Mouse (Mus musculus): Measurements from ENCODE around the gene Ky. TPM values are rescaled to one million over a fixed set of nuclear protein-coding genes. Genes with fewer than 3 reads are reported as not detected.

Gene Ky
- total RNA-seq, 2 experiments from 2014 or later = 1.6 to 4.0 TPM

DNA sequence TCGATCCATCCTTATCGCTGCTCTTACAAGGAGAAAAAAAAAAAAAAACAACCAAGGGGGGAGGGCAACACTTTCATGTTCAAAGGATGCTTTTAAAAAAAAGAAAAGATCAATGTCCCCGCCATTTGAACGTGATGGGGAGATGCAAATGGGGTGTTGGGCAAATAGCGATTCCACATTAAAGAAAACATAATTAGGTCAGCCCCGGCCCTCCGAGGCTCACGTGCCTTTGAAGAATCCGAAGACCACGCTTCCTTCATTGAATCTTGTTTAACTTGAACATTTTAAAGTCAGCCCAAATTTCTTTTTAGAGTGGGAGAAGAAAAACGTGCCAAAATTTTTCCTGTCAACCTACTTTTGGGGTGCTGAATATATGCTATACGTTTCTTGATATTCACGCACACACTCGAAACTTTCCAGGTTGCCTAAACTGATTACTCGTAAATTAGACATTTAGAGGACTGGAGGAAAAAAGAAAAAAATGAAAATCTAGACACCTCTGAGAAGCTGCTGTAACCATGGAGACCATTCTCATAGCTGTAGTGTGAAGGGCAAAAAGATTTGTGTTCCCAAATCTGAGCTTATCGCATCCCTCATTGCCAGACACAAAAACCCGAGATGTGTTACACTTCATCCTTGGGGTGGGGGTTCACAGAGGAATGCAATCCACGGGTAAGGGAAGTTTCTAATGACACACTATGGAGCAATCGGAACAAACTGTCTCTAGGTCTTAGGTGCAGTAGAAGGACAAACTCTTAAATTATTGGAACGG is 40.9 kb downstream of the Ky start:
- DNase-seq (ENCODE audit: low spot score in 2 of 2) = no peak

- DNase-seq (ENCODE audit: low spot score in 2 of 2) = no peak
Observed at GRCm38 (mm10) chr9:102547028-102547354, 41.4 kb downstream of the Ky start.

DNA sequence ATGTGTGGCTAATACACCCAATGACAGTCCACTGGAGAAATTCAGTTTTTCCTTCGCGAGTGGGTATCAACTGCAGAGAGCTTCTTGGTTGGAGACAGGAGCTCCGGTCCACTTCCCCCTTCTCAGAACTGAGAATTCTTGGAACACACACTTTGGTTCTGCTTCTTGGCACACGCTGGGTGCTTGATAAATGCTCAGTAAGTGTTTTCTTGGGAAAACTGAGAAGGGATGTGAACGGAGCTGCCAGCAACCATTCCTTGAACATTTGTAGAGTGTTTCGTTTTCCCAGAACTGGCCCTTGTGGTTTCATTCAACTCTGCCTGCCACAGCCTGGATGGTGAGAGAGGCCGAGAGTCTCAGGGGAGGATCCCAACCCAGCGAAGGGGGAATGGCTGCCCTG is 43.7 kb downstream of the Ky start:
- DNase-seq (ENCODE audit: low spot score in 2 of 2) = no peak

DNA sequence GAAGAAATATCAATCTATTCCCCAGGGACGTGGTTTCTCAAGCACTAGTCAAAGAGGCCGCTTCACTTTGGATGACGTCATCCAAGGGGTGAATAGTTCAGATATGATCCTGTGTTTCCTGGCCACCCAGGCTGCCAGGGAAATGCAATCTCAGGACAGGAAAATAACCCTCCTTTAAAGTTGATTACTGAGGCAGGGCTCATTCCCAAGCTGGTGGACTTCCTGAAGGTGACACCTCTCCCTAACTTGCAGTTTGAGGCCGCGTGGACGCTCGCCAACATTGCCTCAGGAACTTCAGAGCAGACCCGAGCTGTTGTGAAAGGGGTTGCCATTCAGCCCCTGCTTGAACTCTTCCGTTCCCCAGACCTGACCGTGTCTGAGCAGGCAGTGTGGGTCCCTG is 46.2 kb downstream of the Ky start:
- DNase-seq (ENCODE audit: low spot score in 2 of 2) = no peak

- no peak for DNase-seq (ENCODE audit: low spot score in 2 of 2)
Observed at GRCm38 (mm10) chr9:102553781-102554180, 48.2 kb downstream of the Ky start.

DNA sequence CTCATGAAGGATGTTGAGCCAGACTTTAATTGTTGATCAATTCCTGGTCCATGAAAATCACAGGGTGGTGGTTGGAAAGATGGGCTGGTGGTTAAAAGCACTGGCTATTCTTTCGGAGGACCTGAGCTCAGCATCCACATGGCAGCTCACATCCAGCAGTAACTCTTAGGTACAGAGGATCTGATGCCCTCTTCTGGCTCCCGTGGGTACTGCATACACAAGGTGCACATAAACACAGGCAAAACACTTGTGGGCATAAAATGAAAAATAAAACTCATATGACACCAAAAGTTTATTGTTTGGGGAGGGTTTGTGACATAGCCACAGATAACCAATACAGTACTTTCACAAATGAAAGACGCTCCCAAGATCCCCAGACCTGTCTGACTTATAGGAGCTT is 52.9 kb downstream of the Ky start:
- no peak for DNase-seq (ENCODE audit: low spot score in 2 of 2)

- no peak for DNase-seq (ENCODE audit: low spot score in 2 of 2)
Observed at GRCm38 (mm10) chr9:102572888-102573287, 67.3 kb downstream of the Ky start.

DNA sequence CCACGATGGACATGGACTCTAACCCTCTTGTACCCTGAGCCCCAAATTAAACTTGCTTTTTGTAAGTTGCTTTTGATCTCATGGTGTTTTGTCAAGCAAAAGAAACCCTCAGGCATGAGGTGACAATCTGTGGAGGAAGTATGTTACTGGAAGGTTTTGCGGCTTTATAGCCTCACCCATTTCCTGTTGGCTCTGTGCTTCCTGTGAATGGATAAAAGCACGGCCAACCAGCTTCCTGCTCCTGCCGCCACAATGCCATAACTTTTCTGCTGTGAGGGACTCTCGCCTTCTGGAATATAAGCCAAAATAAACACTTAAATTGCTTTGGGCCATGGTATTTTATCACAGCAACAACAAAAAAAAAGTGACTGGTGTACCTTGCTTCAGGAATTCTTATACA is 71.9 kb downstream of the Ky start:
- no peak for DNase-seq (ENCODE audit: low spot score in 2 of 2)

GRCm38 (mm10) chr9:102581921-102582469 is 76.4 kb downstream of the Ky start:
- DNase-seq (ENCODE audit: low spot score in 2 of 2) = no peak

- DNase-seq (ENCODE audit: low spot score in 2 of 2) = no peak
Observed at GRCm38 (mm10) chr9:102587347-102587746, 81.8 kb downstream of the Ky start.

GRCm38 (mm10) chr9:102594667-102595393 is 89.3 kb downstream of the Ky start:
- no peak for DNase-seq (ENCODE audit: low spot score in 2 of 2)

Other genes with a start within 250 kb of the Ky start
- 1 to 10 TPM; 4.5 to 5.7 TPM for gene Ephb1, start 151.1 kb upstream of the Ky start, total RNA-seq (2021)
- 100 to 1,000 TPM; 238 to 248 TPM for gene Anapc13, start 120.5 kb downstream of the Ky start, total RNA-seq (2021)
- 10 to 100 TPM; 41.8 to 47.9 TPM for gene Cep63, start 120.8 kb downstream of the Ky start, total RNA-seq (2021)
- 10 to 100 TPM; 80.9 to 94.5 TPM for gene Amotl2, start 210.9 kb downstream of the Ky start, total RNA-seq (2021)